Mouse (Mus musculus): Measurements from ENCODE around the gene Pvr.

DNA sequence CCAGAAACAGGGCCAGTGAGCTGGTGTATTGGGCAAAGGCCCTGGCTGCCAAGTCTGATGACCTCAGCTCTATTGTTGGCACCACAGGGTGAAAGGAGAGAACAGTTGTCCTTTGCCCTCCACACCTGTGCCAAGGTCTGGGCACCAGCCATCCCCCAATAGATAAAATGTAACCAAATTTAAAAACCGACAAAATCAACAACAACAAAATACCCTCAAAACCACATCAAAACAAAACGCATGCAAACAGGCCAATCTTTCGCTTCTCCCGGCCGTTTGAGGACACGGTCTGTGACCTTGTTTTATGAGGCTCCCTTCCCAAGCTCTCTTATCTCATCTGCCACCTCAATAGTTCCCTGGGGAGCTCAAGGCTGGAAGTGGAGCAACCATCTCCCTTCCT, 54.5 kb downstream of the Pvr start:
- TF ChIP-seq TAL1 (IDR thresholded peaks at IDR 0.05; ENCODE audit: low read length) (no peak), GATA1 (IDR thresholded peaks at IDR 0.05; ENCODE audit: low read length) (no peak)

All from erythroblast, embryonic 14.5 days (primary cell).